Mouse (Mus musculus): ENCODE measurements around the gene Acpp.

DNA sequence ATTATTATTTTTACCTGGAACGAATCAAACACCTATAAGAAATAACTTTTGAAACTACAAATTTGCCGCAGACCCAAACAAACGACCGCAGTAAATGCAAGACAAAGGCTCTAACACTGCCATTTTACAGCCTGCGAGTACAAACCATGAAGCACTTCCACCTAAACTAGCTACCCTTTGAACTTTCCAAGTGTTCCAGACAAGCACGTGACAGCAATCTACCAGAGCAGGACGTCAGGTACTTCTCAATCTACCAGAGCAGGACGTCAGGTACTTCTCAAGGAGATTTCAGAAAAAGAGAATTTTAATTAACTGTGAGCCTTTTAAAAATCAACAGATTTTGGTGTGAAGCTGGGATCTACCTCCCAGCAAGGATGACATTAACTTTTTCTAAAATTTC lies 86.4 kb downstream of the Acpp start:
- no peak for TF ChIP-seq CTCF (conservative IDR thresholded peaks at IDR 0.05 in 1 of 2, IDR thresholded peaks at IDR 0.05 in 1 of 2; ENCODE audit: low read depth in 2 of 2, low read length in 2 of 2)
- TF ChIP-seq ZKSCAN1 (IDR thresholded peaks at IDR 0.05; ENCODE audit: borderline replicate concordance, low read depth, low read length), result no peak
- TF ChIP-seq ETS1 (conservative IDR thresholded peaks at IDR 0.05; ENCODE audit: low read depth, low read length), result no peak
- TF ChIP-seq MAX (IDR thresholded peaks at IDR 0.05; ENCODE audit: low read length), result no peak
- no peak for TF ChIP-seq EP300 (IDR thresholded peaks at IDR 0.05; ENCODE audit: low read length)
- no peak for TF ChIP-seq CHD1 (IDR thresholded peaks at IDR 0.05; ENCODE audit: low read depth, low read length)
- no peak for TF ChIP-seq HCFC1 (IDR thresholded peaks at IDR 0.05; ENCODE audit: low read depth, low read length)
- TF ChIP-seq POLR2A (IDR thresholded peaks at IDR 0.05; ENCODE audit: low read depth, low read length), result no peak
- TF ChIP-seq SIN3A (IDR thresholded peaks at IDR 0.05; ENCODE audit: low read length), result no peak

Data from CH12.LX (cell line).